Mouse (Mus musculus) thymus, adult 2 months (tissue): Measurements from ENCODE around the gene Aph1a.

Source experiments
- CTCF ChIP-seq: fragments of 200-500 bp; IDR thresholded peaks from 2 replicates; pipeline ENCODE4 v1.5.1; 2012; ENCODE audit warnings: mild to moderate bottlenecking, control low read depth, low read length, moderate library complexity, borderline replicate concordance; ENCODE audit not compliant: control insufficient read depth, poor library complexity, insufficient read depth; ENCODE audit errors: extremely low read depth
- POLR2A ChIP-seq: fragments of 200-500 bp; IDR thresholded peaks from 2 replicates; pipeline ENCODE4 v1.6.1; 2012; ENCODE audit warnings: mild to moderate bottlenecking, low read length, control low read depth, moderate library complexity; ENCODE audit not compliant: control insufficient read depth, poor library complexity, insufficient read depth; ENCODE audit errors: extremely low read depth

DNA sequence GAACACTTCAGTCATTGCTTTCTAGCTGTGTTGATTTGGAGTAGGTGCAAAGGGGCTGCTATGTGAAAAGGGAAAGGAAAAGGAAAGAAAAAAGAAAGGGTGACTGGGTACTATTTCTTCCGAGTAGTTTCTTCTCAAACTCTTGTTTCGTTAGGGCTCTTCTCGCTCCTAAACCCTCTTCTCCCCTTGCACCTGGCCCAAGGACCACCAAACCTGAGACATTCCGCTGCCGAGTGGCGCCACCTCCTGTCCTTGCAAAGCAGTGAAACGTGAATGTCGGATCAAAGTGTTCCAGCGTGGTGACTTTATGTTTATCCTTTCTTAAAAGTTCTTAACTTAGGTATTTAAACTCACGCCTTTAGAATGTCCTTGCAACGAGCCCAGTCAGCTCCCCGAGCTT is 13.1 kb downstream of the Aph1a start:
- no peak for TF ChIP-seq POLR2A
- TF ChIP-seq CTCF = peak; percentile 85
